Mouse (Mus musculus) duodenum, adult 2 months (tissue): Measurements from ENCODE around the gene 4930535I16Rik. TPM values are rescaled to one million over a fixed set of nuclear protein-coding genes. Genes with fewer than 3 reads are reported as not detected.

ENCODE experiments used
- polyA plus RNA-seq: library from polyadenylated mRNA; depleted of rRNA; stranded (reverse); fragments of >200 nt; gene quantifications from 2 replicates; pipeline ENCODE4 v1.2.3, GENCODE M21; 2012; ENCODE audit warnings: low replicate concordance; rRNA removed

Gene 4930535I16Rik
- 1.6 TPM in 1 of 2 replicates, not detected in the other for polyA plus RNA-seq

DNA sequence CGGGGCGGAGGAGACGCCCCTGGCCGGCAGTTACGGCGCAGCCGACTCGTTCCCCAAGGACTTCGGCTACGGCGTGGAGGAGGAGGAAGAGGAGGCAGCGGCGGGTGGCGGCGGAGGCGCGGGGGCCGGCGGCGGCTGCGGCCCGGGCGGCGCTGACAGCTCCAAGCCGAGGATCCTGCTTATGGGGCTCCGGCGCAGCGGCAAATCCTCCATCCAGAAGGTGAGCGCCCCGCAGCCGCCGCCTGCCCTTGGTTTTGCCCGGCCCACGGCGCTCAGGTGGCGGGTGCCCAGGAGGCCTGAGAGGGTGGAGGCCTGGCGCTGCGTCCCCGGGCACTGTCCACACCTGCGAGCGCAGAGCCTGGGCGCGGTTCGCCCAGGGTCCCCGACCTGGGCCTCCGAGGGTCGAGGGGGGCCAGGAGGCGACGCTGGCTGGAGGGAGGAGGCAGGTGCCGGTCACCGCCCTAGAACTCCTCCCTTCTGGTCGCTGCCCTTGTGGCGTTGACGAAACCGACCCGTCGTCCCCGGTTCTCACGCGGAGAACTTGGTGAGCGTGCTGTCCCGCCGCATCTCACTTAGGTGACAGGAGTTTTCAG is at the start of gene 4930535I16Rik:
TSS of gene 4930535I16Rik (minus strand) at position 475 of the 593 bp plus-strand sequence.

DNA sequence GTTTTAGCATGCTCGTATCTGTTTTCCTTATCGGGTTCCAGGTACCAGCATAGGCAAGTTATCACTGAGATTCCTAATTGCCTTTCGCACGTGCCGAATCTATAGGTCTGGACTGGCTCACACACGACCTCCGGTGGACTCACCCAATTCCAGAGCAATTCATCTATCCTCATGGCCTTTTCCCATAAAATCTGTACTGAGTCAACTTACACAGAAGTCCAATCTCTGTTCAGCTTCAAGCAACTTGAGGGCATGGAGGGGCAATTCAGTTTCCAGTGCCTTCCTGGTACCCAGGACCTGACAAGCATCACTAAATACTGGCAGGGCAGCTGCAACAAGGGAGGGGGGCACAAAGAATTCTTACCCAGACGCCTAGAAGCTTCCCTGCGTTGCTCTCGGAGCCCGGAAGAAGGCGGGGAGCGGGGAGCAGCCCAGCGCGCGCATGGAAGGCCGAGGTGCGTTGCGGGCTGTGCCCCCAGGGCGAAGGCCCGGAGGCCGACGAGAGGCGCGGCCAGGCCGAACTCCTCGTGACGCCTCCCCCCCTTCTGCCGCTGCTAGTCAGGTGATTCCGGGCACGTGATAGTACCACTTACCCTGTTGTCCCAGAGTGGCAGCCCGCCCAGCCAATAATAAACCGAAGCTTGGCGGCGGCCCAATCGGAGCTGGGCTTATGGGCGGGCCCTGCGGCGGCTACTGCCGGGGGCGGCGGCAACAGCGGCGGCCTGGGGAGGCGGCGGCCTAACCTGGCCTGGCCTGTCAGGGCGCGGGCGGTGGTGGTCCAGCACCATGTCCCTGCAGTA is 874 bp downstream of the 4930535I16Rik start, which contains the start of gene Rragc:
TSS of gene Rragc (plus strand) at position 699 of the 800 bp plus-strand sequence.

DNA sequence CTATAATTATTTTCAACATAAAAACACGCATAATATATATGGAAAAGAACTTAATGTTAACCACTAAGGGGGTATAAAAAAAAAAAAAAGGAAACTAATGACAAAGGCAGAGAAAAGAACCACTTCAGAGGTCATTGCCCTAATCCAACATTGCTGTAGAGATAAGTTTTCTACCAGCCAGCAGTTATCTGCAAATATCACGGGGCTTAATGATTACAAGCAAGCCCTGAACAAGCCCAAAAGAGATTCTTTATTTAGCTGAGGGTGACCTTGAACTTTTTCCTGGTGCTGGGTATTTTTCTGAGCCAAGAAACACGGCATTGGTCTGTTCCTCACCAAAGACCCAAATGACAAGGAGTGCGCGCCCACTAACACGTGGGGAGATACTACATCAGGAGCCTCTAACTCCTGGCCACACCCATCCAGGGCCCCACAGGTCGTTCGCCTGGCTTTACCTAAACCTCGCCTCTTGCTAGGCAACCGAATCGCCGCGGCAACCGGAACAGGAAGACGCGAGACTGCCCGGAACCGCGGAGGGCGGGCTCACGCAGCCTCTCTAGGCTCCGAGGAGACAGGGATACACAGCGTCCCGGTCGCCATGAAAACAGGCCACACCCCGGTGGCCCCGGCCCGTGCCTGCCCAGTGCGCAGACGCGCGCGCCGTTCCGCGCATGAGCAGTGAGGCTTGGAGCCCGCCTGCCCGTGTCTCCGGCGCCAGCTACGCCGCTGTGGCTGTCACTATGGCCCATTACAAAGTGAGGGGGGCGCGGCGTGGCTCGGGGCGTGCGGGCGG is 13.3 kb downstream of the 4930535I16Rik start, which contains the start of gene Mycbp:
TSS of gene Mycbp (plus strand) at position 500 of the 793 bp plus-strand sequence.

Other genes with a start within 250 kb of the 4930535I16Rik start
- gene Macf1, start 233.7 kb downstream of the 4930535I16Rik start, polyA plus RNA-seq: 15.2 and 20.2 TPM in 2 replicates
- gene Ndufs5, start 199.8 kb downstream of the 4930535I16Rik start, polyA plus RNA-seq: 9.7 and 17.6 TPM in 2 replicates
- 67.7 and 70.3 TPM in 2 replicates for gene Akirin1, start 167.7 kb downstream of the 4930535I16Rik start, polyA plus RNA-seq
- 3.1 and 5.9 TPM in 2 replicates for gene Rhbdl2, start 130.1 kb downstream of the 4930535I16Rik start, polyA plus RNA-seq
- gene 4933427I04Rik, start 58.3 kb downstream of the 4930535I16Rik start, polyA plus RNA-seq: not detected in 2 replicates
- 5.3 and 6.0 TPM in 2 replicates for gene Mycbp, start 13.2 kb downstream of the 4930535I16Rik start, polyA plus RNA-seq
- gene Rragc, start 576 bp downstream of the 4930535I16Rik start, polyA plus RNA-seq: 14.1 and 19.1 TPM in 2 replicates